Mouse (Mus musculus): ENCODE data around the gene Optc. TPM values are rescaled to one million over a fixed set of nuclear protein-coding genes. Genes with fewer than 3 reads are reported as not detected.

Optc gene
- polyA plus RNA-seq, 1 experiment from 2014 or later, result 2.3 TPM

DNA sequence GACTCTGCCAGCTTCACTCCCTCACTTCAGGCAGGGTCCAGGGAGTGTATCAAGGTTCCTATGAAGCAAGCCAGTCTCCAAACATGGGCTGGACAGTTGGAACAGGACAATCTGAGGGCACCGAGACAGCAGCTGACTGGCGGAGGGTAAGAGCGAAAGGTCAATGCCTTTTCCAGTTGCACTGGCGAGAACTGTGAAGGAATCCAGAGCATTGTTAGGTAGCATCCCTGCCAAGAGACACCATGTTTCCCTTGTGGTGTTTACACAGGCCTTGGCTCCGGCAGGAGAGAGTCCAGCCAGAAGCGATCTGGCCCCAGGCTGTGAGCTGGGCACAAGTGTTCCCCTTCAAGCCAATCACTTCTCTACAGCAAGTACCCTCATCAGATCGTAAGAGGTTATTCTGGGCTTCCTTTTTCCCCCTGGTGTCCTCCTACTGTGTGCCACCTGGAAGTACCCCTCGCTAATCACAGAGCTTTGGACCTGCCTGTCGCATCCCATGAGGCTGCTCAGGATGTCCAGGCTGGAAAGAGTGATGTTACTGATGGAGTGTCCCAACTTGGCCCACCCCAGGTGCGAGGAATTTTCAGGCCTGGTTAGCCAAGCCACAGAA is 26.7 kb upstream of the Optc start:
- Histone ChIP-seq H3K36me3 (replicated peaks) (no peaks in the 10 kb centered on the region), H3K27me3 (ENCODE audit: poor library complexity, severe bottlenecking) (no peaks in the 10 kb centered on the region), H3K9me3 (0 out of 2 replicates have a peak, but pooled peaks cover 4% of the 10 kb centered on the region), H3K4me3 (no peak overlapping the region), H3K4me1 (peaks cover 19% of the 10 kb centered on the region), H3K27ac (0 out of 2 replicates have a peak overlapping the region, but pooled peaks have one; percentile 35)
- 86% methylated on average over 10 of the region's 10 CpGs for WGBS
- no peak for DNase-seq (ENCODE audit: extremely low spot score, low spot score)

DNA sequence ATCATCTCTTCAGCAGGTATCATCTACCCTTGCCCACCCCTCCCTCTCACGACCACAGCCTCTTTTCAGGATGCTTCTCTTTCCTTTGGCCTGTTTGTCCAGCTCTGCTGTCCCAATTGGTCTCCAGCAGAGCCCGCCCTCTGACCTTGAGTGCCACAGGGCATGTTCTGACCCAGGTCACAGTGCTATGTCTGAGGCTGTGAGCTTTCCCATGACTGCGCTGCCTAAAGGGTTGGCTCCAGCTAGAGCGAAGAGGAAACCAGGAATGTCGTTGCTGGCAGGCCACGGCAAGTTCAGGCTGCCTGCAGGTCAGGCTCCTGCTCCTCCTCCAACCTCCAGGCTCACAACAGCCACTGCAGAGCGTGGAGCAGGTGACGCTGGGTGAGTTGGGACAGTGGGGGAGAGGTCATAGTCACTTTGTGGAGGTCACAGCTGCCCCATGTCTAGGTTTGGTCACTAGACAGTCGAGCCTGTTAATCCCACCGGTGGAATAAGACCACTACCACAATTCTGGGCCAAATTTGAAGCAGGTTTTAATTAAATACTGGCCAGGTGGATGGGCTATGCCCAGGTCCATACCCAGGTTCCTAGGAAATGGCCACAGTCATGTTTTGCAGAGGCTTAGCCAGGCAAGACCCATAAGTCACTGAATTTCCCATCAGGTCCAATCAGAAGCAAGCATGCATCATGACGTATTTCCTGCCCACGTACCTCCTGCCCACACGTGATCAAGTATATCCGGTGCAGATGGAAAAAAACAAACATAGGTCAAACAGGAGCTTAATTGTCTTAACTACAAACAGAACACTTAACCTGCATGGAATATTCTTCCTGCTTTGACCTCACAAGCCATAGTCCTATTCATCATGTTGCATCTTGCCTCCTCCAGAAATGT is 25.7 kb upstream of the Optc start:
- Histone ChIP-seq H3K36me3 (replicated peaks) (no peaks in the 10 kb centered on the region), H3K27me3 (ENCODE audit: poor library complexity, severe bottlenecking) (no peaks in the 10 kb centered on the region), H3K4me1 (peaks cover 19% of the 10 kb centered on the region), H3K9me3 (0 out of 2 replicates have a peak, but pooled peaks cover 4% of the 10 kb centered on the region), H3K27ac (peak overlapping the region; percentile 51; the same call in 1 of the 2 replicates), H3K4me3 (no peak overlapping the region)
- DNase-seq (ENCODE audit: extremely low spot score, low spot score), result no peak
- WGBS, result 66% methylated on average over 14 of the region's 14 CpGs

DNA sequence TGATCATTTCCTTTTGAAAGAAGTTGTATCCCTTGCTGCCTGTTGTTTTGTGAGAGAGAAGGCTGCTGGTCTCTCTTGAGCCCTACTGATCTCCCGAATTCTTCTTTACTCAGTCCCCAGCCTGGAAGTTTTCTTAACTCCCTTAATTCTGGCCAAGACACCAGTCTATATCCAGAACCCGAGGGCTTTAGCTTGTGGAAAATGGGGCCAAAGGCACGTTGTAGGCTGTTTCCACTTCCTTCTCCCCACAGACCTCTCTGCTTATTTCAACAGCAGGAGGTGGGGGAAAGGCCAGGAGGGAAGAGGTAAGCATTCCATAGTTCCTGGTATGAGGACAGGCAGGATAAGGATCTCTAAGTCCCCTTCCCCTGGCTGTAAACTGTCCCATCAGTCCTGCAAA is 22.2 kb upstream of the Optc start:
- H3K4me3 ChIP-seq, result no peak overlapping the region
- 0 out of 2 replicates have a peak, but pooled peaks cover 9% of the 10 kb centered on the region for H3K9me3 ChIP-seq
- peaks cover 19% of the 10 kb centered on the region for H3K4me1 ChIP-seq
- DNase-seq (ENCODE audit: extremely low spot score, low spot score), result no peak
- H3K27ac ChIP-seq, result no peak overlapping the region
- H3K36me3 ChIP-seq (replicated peaks), result no peaks in the 10 kb centered on the region
- 66% methylated on average over 3 of the region's 3 CpGs for WGBS
- no peaks in the 10 kb centered on the region for H3K27me3 ChIP-seq (ENCODE audit: poor library complexity, severe bottlenecking)

DNA sequence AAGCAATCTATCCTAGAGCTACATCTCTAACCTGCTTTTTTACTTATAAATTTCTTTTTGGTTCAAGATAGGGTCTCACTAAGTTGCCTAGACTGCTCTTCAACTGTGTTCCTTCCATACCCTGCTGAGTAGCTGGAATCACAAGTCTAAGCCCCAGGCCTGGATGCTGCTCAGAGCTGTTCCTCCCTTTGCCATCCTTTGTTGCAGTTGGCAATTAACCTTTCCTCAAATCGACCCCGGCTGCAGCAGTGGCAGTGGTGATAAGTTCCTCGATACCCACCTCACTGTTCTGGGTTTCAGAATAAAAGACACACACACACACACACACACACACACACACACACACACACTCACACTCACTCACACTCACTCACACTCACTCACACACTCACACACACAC is 17.4 kb upstream of the Optc start:
- H3K27ac ChIP-seq, result no peak overlapping the region
- H3K9me3 ChIP-seq, result 0 out of 2 replicates have a peak, but pooled peaks cover 9% of the 10 kb centered on the region
- no peak for DNase-seq (ENCODE audit: extremely low spot score, low spot score)
- peaks cover 32% of the 10 kb centered on the region for H3K4me1 ChIP-seq
- 89% methylated on average over 3 of the region's 3 CpGs for WGBS
- no peak overlapping the region for H3K4me3 ChIP-seq
- H3K27me3 ChIP-seq (ENCODE audit: poor library complexity, severe bottlenecking), result no peaks in the 10 kb centered on the region; the same call in 1 of the 2 replicates
- no peaks in the 10 kb centered on the region for H3K36me3 ChIP-seq (replicated peaks)

DNA sequence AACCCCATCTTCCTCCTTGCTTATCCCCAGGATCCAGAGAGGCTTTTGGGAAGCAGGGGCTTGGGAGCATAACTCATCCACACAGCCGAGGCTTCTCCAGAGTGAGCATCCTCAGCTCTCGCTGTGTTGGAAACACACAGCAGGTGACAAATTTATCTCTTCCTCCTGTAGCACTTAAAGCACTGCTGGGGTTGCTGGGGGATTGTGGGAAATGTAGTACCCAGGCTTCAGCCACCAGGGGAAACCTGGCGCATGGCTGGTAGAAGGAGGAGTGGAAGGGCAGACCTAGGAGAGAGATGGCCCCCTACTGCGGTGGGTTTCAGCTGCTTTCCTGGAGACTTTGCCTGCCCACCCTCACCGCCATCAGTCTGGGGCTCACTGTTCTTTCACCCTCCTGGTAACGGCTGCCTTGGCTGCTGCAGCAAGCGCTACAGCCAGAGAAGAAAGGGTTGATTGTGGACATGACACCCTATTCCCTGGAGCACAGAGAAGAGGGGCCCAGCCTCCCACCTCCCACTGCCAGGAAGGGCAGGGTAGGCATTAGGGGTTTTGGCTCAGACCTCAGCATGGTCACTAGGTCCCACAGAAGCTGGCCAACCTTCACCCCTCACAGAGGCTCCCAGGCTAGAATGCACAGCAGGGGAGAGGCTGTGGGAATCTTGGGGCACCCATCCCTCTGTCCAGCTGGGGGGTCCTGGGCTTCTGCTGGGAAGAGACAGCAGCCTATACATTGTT is 16.5 kb upstream of the Optc start:
- peaks cover 41% of the 10 kb centered on the region for H3K4me1 ChIP-seq
- peak overlapping the region; percentile 7; the same call in 1 of the 2 replicates for H3K4me3 ChIP-seq
- WGBS, result 26% methylated on average over 7 of the region's 7 CpGs
- H3K27ac ChIP-seq, result peak overlapping the region; percentile 60; the same call in 1 of the 2 replicates
- H3K27me3 ChIP-seq (ENCODE audit: poor library complexity, severe bottlenecking), result peaks cover 8% of the 10 kb centered on the region
- H3K9me3 ChIP-seq, result 0 out of 2 replicates have a peak, but pooled peaks cover 9% of the 10 kb centered on the region
- H3K36me3 ChIP-seq (replicated peaks), result no peaks in the 10 kb centered on the region
- DNase-seq (ENCODE audit: extremely low spot score, low spot score), result no peak

DNA sequence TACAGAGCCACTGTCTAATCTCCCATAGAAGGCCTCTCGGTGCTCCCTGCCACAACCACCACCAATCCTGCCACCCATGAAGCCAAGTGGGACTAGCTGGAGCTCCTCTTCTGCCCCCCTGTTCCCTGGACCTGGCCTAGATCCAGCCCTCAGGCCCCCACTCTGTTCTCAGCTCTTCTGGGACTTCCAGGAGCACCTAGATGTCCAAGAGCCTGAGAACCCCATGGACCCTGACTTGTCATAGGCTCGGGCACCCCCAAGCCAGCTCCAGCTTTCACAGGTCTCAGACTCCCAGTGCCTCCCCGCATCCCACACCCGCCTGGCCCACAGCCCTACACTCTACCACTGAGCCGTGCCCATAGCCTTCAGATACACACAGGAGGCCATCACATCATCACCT is 15.3 kb upstream of the Optc start:
- Histone ChIP-seq H3K4me3 (no peak overlapping the region), H3K36me3 (replicated peaks) (no peaks in the 10 kb centered on the region), H3K4me1 (peaks cover 51% of the 10 kb centered on the region), H3K9me3 (0 out of 2 replicates have a peak, but pooled peaks cover 9% of the 10 kb centered on the region), H3K27ac (0 out of 2 replicates have a peak overlapping the region, but pooled peaks have one; percentile 4), H3K27me3 (ENCODE audit: poor library complexity, severe bottlenecking) (peaks cover 18% of the 10 kb centered on the region)
- 88% methylated on average over 5 of the region's 5 CpGs for WGBS
- no peak for DNase-seq (ENCODE audit: extremely low spot score, low spot score)

DNA sequence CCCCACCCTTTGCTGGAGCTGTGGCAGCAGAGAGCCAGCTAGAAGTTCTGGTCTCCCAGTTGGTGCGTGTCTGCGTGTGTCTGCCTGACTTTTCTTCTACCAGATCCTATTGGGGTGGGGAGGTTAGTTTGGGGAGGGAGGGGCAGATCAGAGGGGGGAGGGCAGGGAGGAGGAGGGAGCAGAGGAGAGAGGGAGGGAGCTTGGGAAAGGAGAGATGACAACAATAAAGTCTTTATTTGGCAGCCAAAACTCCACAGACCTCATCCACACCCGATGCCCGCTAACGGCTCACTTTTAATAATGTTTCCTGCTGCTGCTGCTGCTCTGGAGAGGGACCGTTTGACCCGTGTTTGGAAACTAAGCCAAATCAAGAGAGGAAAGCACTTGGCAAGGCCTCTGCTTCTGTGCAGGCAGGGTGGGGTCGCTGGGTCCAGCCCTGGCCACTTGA is 13.5 kb upstream of the Optc start, which contains the start of gene Prelp:
Prelp (minus strand) TSS at position 111 of the 448 bp plus-strand sequence.
- H3K4me1 ChIP-seq, result peaks cover 63% of the 10 kb centered on the region
- no peaks in the 10 kb centered on the region for H3K36me3 ChIP-seq (replicated peaks)
- H3K9me3 ChIP-seq, result 0 out of 2 replicates have a peak, but pooled peaks cover 6% of the 10 kb centered on the region
- H3K27me3 ChIP-seq (ENCODE audit: poor library complexity, severe bottlenecking), result peaks cover 22% of the 10 kb centered on the region
- no peak for DNase-seq (ENCODE audit: extremely low spot score, low spot score)
- H3K27ac ChIP-seq, result peak within 1 kb of the TSS; percentile 31
- H3K4me3 ChIP-seq, result peak within 1 kb of the TSS; percentile 4; the same call in 1 of the 2 replicates
- WGBS, result 22% methylated on average over 8 of the region's 8 CpGs

DNA sequence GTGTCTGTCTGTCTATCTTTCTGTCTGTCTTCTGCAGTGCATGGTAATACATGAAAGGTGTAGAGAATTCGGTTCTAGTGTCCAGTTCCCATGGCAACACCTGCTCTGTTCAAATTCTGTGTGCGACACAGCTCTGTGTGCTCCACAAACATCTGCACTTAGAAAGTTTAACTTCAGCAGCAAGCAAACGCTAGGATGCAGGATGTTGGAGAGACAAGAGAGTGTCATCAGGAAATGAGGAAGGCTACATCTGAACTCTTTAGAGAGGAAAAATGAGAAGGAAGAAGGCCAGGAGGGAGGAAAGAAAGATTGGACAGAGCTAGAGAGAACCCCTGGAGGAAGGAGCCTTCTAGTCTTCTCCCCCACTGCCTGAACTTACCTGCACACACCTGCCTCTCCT is 13.1 kb upstream of the Optc start:
- peaks cover 63% of the 10 kb centered on the region for H3K4me1 ChIP-seq

DNA sequence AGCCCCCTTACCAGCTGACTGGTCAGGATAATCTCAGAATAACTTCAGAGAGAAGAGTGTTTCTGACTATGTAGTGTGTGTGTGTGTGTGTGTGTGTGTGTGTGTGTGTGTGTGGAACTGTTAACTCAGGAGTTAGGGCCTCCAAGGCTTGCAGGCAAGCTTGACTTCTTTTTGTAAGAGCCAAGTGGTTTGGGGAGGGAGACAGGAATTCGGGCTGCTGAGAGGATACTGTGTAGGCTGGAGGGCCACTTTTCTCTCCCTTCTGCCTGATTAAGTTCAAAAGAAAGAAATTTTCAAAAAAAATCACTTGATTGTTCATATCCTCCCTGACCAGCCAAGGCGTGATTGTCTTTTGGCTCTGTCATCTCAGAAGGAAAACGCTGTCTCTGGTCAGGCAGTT is 12.6 kb upstream of the Optc start:
- 27% methylated on average over 3 of the region's 3 CpGs for WGBS
- Histone ChIP-seq H3K4me1 (peaks cover 63% of the 10 kb centered on the region), H3K4me3 (no peak overlapping the region)

More for the DNA sequence above, 13.1 kb upstream of the Optc start:
- 36% methylated on average over 3 of the region's 3 CpGs for WGBS
- Histone ChIP-seq H3K9me3 (0 out of 2 replicates have a peak, but pooled peaks cover 2% of the 10 kb centered on the region), H3K4me3 (peak overlapping the region; percentile 4; the same call in 1 of the 2 replicates), H3K36me3 (replicated peaks) (no peaks in the 10 kb centered on the region), H3K27ac (peak overlapping the region; percentile 31), H3K27me3 (ENCODE audit: poor library complexity, severe bottlenecking) (peaks cover 24% of the 10 kb centered on the region)
- DNase-seq (ENCODE audit: extremely low spot score, low spot score), result no peak

DNA sequence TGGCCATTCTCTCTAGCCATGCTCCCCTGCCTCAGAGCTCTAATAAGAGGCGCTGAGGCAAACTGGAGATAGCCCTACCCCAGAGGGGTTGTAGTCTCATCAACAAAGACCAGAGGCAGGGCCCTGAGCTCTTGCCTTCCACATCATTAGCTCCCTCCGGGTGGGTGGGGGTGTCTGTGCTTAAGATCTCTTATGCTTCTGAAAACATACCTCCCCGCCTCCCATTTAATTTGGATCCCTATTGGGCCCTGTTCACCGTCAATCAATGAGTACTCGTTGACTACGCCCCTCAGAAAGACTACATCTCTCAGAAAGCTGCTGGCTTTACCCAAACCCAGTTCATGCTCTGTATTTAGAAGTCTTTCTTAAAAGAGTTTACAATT is 10.3 kb upstream of the Optc start:
- Histone ChIP-seq H3K27me3 (ENCODE audit: poor library complexity, severe bottlenecking) (peaks cover 37% of the 10 kb centered on the region), H3K36me3 (replicated peaks) (no peaks in the 10 kb centered on the region), H3K9me3 (no peaks in the 10 kb centered on the region), H3K4me3 (peak overlapping the region; percentile 24; the same call in 1 of the 2 replicates), H3K4me1 (peaks cover 55% of the 10 kb centered on the region), H3K27ac (peak overlapping the region; percentile 83)
- no peak for DNase-seq (ENCODE audit: extremely low spot score, low spot score)
- WGBS, result 33% methylated on average over 6 of the region's 6 CpGs

More for the DNA sequence above, 12.6 kb upstream of the Optc start:
- H3K9me3 ChIP-seq, result no peaks in the 10 kb centered on the region
- peaks cover 28% of the 10 kb centered on the region for H3K27me3 ChIP-seq (ENCODE audit: poor library complexity, severe bottlenecking)
- no peaks in the 10 kb centered on the region for H3K36me3 ChIP-seq (replicated peaks)
- H3K27ac ChIP-seq, result peak overlapping the region; percentile 31
- DNase-seq (ENCODE audit: extremely low spot score, low spot score), result no peak

DNA sequence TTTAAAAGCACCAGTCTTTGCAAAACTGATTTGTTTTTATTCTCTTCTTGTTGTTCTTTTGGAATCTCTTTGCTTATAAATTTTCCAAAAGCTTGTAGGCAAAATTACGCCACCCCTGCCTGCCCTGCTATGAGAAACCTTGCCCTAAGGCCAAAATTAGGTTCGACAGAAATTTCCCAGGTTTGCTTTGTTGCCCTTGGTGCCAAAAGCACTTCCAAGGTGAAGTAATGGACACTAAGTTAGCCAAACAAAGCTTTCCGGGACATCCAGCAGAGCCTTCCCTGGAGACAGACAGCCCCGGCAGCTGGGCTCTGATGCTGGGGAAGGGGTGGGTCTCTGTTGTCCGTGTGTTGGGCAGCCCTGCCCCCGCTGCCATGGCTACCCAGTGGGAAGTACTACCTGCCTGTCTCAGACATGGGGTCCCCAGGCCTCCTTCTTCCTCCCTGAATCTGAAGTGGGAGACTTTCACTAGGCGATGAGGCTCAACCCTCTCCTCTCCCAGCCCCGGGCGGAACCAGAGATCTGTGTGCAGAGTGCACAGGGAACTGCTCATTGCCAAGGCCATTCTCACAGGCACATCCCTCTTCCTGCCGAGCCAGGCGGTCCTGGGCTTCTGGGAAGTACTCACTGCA is 9.8 kb upstream of the Optc start:
- peaks cover 55% of the 10 kb centered on the region for H3K4me1 ChIP-seq
- H3K27me3 ChIP-seq (ENCODE audit: poor library complexity, severe bottlenecking), result peaks cover 37% of the 10 kb centered on the region
- H3K27ac ChIP-seq, result peak overlapping the region; percentile 83
- no peak for DNase-seq (ENCODE audit: extremely low spot score, low spot score)
- no peaks in the 10 kb centered on the region for H3K36me3 ChIP-seq (replicated peaks)
- H3K4me3 ChIP-seq, result peak overlapping the region; percentile 24; the same call in 1 of the 2 replicates
- H3K9me3 ChIP-seq, result no peaks in the 10 kb centered on the region
- WGBS, result 24% methylated on average over 11 of the region's 11 CpGs

Data from forebrain, embryonic 10.5 days (tissue).